ENCODE assay signal across 13 mouse cellular contexts in the genomic region with DNA sequence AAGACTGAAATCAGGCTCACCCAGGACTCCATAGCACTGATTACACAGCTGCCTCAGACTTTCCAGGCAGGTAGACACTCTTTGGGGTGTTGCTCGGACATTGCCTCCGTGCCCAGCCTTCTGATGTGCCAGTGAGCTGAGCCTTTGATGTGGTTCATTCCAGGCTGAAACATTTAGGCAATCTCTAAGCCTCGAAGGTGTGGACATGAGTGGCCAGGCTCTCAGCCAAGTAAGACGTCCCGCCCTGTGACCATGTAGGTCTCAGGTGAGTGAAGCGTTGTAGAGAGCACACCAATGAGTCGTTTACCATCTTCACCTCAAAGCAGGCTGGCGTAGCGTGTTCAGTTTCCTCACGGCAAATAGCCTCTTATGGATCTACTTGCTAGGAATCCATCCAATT.
"Had no signal": no experiment of that assay in that cellular context is flagged by ENCODE, and none has a peak within 500 bp of the region (broad histone marks: within the 10 kb centered on the region; RNA-seq: fewer than 3 reads in every experiment).

No protein-coding gene starts in this region.

- H3K27ac ChIP-seq: kidney, postnatal 0 days; layer of hippocampus, adult 2 months; limb, embryonic 12.5 days; midbrain, embryonic 12.5 days; neural tube, embryonic 15.5 days had no signal

- ATAC-seq: hindbrain, embryonic 16.5 days; inflammation-experienced regulatory T-cells, adult 6 months; intestine, postnatal 0 days had no signal

- H3K4me2 ChIP-seq: limb, embryonic 12.5 days; midbrain, embryonic 12.5 days; neural tube, embryonic 15.5 days had no signal

- DNase-seq: kidney, adult 8-10 months; kidney, postnatal 4 days; liver, embryonic 13.5 days; thymus, adult 18-20 months had no signal

- H3K27me3 ChIP-seq: neural tube, embryonic 15.5 days had no signal

- H3K36me3 ChIP-seq: limb, embryonic 12.5 days; liver, embryonic 13.5 days; midbrain, embryonic 12.5 days; neural tube, embryonic 15.5 days had no signal

- H3K4me3 ChIP-seq: layer of hippocampus, adult 2 months; limb, embryonic 12.5 days; liver, embryonic 13.5 days; midbrain, embryonic 12.5 days; myocyte; neural tube, embryonic 15.5 days had no signal

- H3K9ac ChIP-seq: limb, embryonic 12.5 days; midbrain, embryonic 12.5 days; neural tube, embryonic 15.5 days had no signal

- H3K9me3 ChIP-seq: limb, embryonic 12.5 days; liver, embryonic 13.5 days; midbrain, embryonic 12.5 days; neural tube, embryonic 15.5 days had no signal
